9 mouse cellular contexts compared by ENCODE assay signal in genomic region chr11:63404719-63405118, GRCm38 (mm10).
A peak's percentile ranks its signal among the peaks of the same experiment; 100 is the strongest.
DNase-seq lines count a peak whose midpoint lies in the region; ATAC-seq and TF ChIP-seq lines count a peak whose summit lies in the region.
"Had no signal": no experiment of that assay in that cellular context is flagged by ENCODE, and none has a peak within 500 bp of the region (broad histone marks: within the 10 kb centered on the region; RNA-seq: fewer than 3 reads in every experiment).

No protein-coding gene starts in this region.

- no peak for TF ChIP-seq POLR2A in olfactory bulb, adult 2 months (IDR thresholded peaks at IDR 0.05; ENCODE audit: insufficient read depth, low read depth, low read length)

- H3K4me2 ChIP-seq in liver, embryonic 11.5 days = no peak overlapping the region
- H3K4me2 ChIP-seq: embryonic facial prominence, embryonic 12.5 days had no signal

- ATAC-seq in common myeloid progenitor, adult 5-6 weeks (replicated peaks; ENCODE audit: low read depth, poor library complexity, severe bottlenecking) = peak; percentile 78; the same call in 1 of the 2 replicates
- no peak for ATAC-seq in liver, embryonic 11.5 days (replicated peaks; ENCODE audit: low FRiP score)

- no peak overlapping the region for H3K4me3 ChIP-seq in liver, embryonic 11.5 days (ENCODE audit: low read depth, low read length)
- H3K4me3 ChIP-seq in olfactory bulb, adult 2 months (ENCODE audit: insufficient read depth, low read depth, low read length) = no peak overlapping the region
- H3K4me3 ChIP-seq: embryonic facial prominence, embryonic 12.5 days had no signal

- H3K36me3 ChIP-seq in liver, embryonic 11.5 days (ENCODE audit: control insufficient read depth, insufficient read depth, low read length) = no peaks in the 10 kb centered on the region
- H3K36me3 ChIP-seq: embryonic facial prominence, embryonic 12.5 days had no signal

- H3K27ac ChIP-seq in liver, embryonic 11.5 days (ENCODE audit: low read depth, low read length) = no peak overlapping the region
- no peak overlapping the region for H3K27ac ChIP-seq in olfactory bulb, adult 2 months (ENCODE audit: insufficient read depth, low read depth, low read length)
- H3K27ac ChIP-seq: embryonic facial prominence, embryonic 12.5 days had no signal

- no peaks in the 10 kb centered on the region for H3K27me3 ChIP-seq in liver, embryonic 11.5 days (replicated peaks; ENCODE audit: control insufficient read depth, insufficient read depth, low read length)

- DNase-seq in 3134 (ENCODE audit: extremely low read depth, insufficient read length, low spot score) (peak; percentile 3), ZHBTc4 (ENCODE audit: low read depth, low spot score) (peak; percentile 71)
- peak; percentile 10 for DNase-seq in gastrocnemius, postnatal 25 days
- DNase-seq in kidney, postnatal 10 days = peak; percentile 89
- peak; percentile 53 for DNase-seq in liver, embryonic 11.5 days (ENCODE audit: low spot score)
- peak; percentile 66 for DNase-seq in thymus, postnatal 14 days

- TF ChIP-seq CTCF in olfactory bulb, adult 2 months (IDR thresholded peaks at IDR 0.05; ENCODE audit: insufficient read depth, low read depth, low read length) = 0 out of 2 replicates have a peak, but pooled peaks have one; percentile 32

- H3K4me1 ChIP-seq in liver, embryonic 11.5 days (replicated peaks; ENCODE audit: control insufficient read depth, insufficient read depth, low read length) = no peaks in the 10 kb centered on the region
- no peaks in the 10 kb centered on the region for H3K4me1 ChIP-seq in olfactory bulb, adult 2 months (ENCODE audit: control insufficient read depth, insufficient read depth, low read length)

- 20% methylated on average over 11 of the region's 11 CpGs for WGBS in liver, embryonic 11.5 days
- 12% methylated on average over 11 of the region's 11 CpGs for WGBS in olfactory bulb, adult 2 months

- H3K9ac ChIP-seq in liver, embryonic 11.5 days (ENCODE audit: low read depth, low read length) = no peak overlapping the region
- H3K9ac ChIP-seq: embryonic facial prominence, embryonic 12.5 days had no signal

- no peaks in the 10 kb centered on the region for H3K9me3 ChIP-seq in liver, embryonic 11.5 days (ENCODE audit: control insufficient read depth, low read length)
- H3K9me3 ChIP-seq: embryonic facial prominence, embryonic 12.5 days had no signal

Comparison
In these comparisons a context has a peak if more than half of its experiments do, and no peak if none do; other contexts are left out.
1. DNase-seq: peak in every context shown above with its lines; median percentile 89 in kidney, postnatal 10 days; 71 in ZHBTc4; 66 in thymus, postnatal 14 days; 53 in liver, embryonic 11.5 days; 10 in gastrocnemius, postnatal 25 days; 3 in 3134.